Mouse (Mus musculus): ENCODE data around the gene Hoxa9. TPM values are rescaled to one million over a fixed set of nuclear protein-coding genes. Genes with fewer than 3 reads are reported as not detected.

The Hoxa9 gene
- polyA plus RNA-seq, 2 experiments = 39.0 to 107 TPM

DNA sequence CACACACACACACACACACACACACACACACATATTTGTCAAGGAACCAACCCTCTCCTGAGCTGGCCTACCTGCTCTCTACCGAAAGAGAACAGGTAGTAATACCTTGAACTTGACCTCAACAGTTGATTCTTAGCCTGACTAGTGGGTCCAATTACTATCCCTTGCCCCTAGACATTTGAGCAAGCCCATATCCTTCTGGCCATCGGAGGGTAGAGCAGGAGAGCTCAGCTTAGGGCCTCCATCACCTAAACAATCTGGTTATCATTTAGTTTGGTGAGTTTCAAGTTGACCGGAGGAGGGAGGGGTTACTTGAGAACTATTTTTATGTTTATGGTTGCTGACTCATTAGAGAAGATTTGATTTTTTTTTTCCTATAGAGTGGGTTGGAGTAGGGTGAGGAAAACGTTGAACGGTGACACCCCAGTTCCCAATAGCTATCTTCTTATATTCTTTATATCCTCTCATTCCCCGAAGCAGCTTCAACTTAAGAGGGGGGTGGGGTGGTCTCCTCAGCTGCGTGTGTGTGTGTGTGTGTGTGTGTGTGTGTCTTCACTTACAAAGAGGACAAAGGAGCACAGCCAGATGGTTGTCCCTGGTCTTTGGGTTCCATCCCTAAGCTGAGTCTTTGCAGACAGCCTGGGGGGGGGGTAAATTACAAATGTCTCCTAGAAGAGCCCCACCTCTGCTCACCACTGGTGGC lies 20.4 kb upstream of the Hoxa9 start:
- no peak for ATAC-seq (ENCODE audit: low FRiP score, low read depth)
- Histone ChIP-seq H3K36me3 (ENCODE audit: control insufficient read depth, insufficient read depth, low read length) (peaks cover 41% of the 10 kb centered on the region), H3K27ac (replicated peaks; ENCODE audit: low read depth, low read length) (peak overlapping the region; percentile 96), H3K4me3 (replicated peaks; ENCODE audit: low read length) (peak overlapping the region; percentile 76), H3K4me1 (ENCODE audit: control insufficient read depth, insufficient read depth, low read length) (peaks cover 24% of the 10 kb centered on the region), H3K4me2 (replicated peaks; ENCODE audit: low read depth, low read length, severe bottlenecking) (peak overlapping the region; percentile 96), H3K9me3 (ENCODE audit: control insufficient read depth, low read length) (no peaks in the 10 kb centered on the region), H3K9ac (ENCODE audit: low read depth, low read length, severe bottlenecking) (peak overlapping the region; percentile 92), H3K27me3 (ENCODE audit: control insufficient read depth, insufficient read depth, low read length) (peaks cover 4% of the 10 kb centered on the region; the same call in 1 of the 2 replicates)
- WGBS = 8% methylated on average over 7 of the region's 7 CpGs
- TF ChIP-seq POLR2A (IDR thresholded peaks at IDR 0.05; ENCODE audit: borderline replicate concordance, extremely low read depth, insufficient read depth, insufficient read length) = no peak
- DNase-seq (ENCODE audit: low spot score) = no peak

DNA sequence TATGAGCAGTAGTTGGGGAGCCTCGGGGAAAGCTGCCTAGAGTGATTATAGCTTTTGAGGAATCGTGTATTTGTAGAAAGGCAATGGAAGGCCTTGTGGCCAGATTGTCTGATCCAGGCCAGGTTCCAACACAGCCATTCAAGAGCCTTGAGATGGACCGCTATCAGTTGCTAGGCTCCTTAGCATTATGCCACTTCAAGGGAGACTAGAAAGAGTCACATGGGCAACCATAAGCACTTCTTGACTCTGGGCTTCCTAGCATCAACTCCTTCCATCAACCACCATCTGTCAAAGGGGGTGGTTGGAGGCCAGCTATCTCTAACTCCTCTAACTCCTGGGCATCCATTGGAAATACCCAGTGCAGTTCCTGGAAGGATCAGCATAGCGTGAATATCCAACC lies 18.9 kb upstream of the Hoxa9 start:
- DNase-seq (ENCODE audit: low spot score) = no peak
- Histone ChIP-seq H3K36me3 (ENCODE audit: control insufficient read depth, insufficient read depth, low read length) (peaks cover 39% of the 10 kb centered on the region), H3K4me1 (ENCODE audit: control insufficient read depth, insufficient read depth, low read length) (peaks cover 24% of the 10 kb centered on the region), H3K27ac (replicated peaks; ENCODE audit: low read depth, low read length) (peak overlapping the region; percentile 95), H3K9ac (ENCODE audit: low read depth, low read length, severe bottlenecking) (peak overlapping the region; percentile 98), H3K27me3 (ENCODE audit: control insufficient read depth, insufficient read depth, low read length) (no peaks in the 10 kb centered on the region), H3K9me3 (ENCODE audit: control insufficient read depth, low read length) (no peaks in the 10 kb centered on the region), H3K4me3 (replicated peaks; ENCODE audit: low read length) (peak overlapping the region; percentile 90), H3K4me2 (replicated peaks; ENCODE audit: low read depth, low read length, severe bottlenecking) (peak overlapping the region; percentile 96)
- ATAC-seq (ENCODE audit: low FRiP score, low read depth) = no peak
- 0 out of 2 replicates have a peak, but pooled peaks have one; percentile 5 for TF ChIP-seq POLR2A (IDR thresholded peaks at IDR 0.05; ENCODE audit: borderline replicate concordance, extremely low read depth, insufficient read depth, insufficient read length)
- 13% methylated on average over 4 of the region's 4 CpGs for WGBS

DNA sequence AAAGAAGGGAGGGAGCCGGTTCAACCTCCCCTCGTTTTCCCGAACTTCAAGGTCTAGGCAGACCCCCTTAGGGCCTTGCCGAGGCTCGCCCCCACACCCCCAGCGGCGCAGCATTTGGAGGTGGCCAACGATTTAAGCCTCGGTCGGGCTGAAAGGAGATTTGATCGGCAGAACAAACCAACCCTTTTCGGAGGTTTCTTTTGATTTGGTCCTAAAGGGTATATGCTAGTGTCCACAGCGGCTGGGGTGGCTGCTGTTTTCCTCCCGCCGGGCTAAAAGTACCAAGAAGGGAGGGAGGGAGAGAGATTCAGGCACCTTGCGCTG lies 18.5 kb upstream of the Hoxa9 start:
- Histone ChIP-seq H3K4me2 (replicated peaks; ENCODE audit: low read depth, low read length, severe bottlenecking) (peak overlapping the region; percentile 96), H3K4me3 (replicated peaks; ENCODE audit: low read length) (peak overlapping the region; percentile 90), H3K4me1 (ENCODE audit: control insufficient read depth, insufficient read depth, low read length) (peaks cover 24% of the 10 kb centered on the region), H3K27ac (replicated peaks; ENCODE audit: low read depth, low read length) (peak overlapping the region; percentile 95), H3K27me3 (ENCODE audit: control insufficient read depth, insufficient read depth, low read length) (no peaks in the 10 kb centered on the region), H3K9me3 (ENCODE audit: control insufficient read depth, low read length) (no peaks in the 10 kb centered on the region), H3K9ac (ENCODE audit: low read depth, low read length, severe bottlenecking) (peak overlapping the region; percentile 98), H3K36me3 (ENCODE audit: control insufficient read depth, insufficient read depth, low read length) (peaks cover 39% of the 10 kb centered on the region)
- ATAC-seq (ENCODE audit: low FRiP score, low read depth) (no peak), DNase-seq (ENCODE audit: low spot score) (no peak)
- no peak for TF ChIP-seq POLR2A (IDR thresholded peaks at IDR 0.05; ENCODE audit: borderline replicate concordance, extremely low read depth, insufficient read depth, insufficient read length)
- 5% methylated on average over 16 of the region's 16 CpGs for WGBS

DNA sequence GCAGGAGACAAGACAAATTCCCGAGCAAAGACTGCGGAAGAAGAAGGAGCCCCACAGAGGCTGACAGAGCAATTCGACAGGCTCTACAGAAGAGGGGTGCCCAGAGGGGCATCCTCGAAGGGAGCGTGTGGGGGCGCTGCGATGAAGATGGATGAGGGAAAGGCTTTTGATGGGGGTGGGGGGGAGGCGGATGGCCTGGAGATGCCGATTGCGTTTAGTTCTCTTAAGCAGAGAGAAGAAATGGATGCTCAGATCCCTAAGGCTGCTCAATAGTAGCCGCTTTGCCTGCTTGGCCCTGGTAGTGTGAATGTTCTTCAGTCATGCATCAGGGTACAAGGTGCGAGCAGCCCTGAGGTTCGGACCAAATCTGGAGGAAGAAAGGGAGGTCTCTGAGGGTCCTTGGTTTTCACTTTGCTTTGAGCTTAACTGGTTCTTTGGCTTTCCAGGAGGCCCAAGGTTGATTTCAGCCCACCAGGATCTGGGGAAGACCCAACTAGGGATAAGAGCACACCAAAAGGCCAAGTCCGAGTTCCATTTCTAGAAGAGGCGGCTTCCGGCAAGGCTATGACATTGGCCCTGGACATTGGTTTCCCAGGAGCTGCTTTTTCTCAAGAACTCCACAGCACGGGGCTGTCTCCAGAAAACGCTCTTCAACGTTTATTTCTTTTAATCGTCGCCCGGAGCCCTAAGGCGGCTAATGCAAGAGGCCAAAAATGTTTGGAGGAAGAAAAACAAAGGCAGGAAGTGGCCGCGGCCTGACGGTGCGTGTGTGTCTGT lies 17.9 kb upstream of the Hoxa9 start:
- Histone ChIP-seq H3K4me3 (replicated peaks; ENCODE audit: low read length) (peak overlapping the region; percentile 90), H3K4me2 (replicated peaks; ENCODE audit: low read depth, low read length, severe bottlenecking) (peak overlapping the region; percentile 96), H3K27ac (replicated peaks; ENCODE audit: low read depth, low read length) (peak overlapping the region; percentile 95), H3K36me3 (ENCODE audit: control insufficient read depth, insufficient read depth, low read length) (peaks cover 38% of the 10 kb centered on the region), H3K4me1 (ENCODE audit: control insufficient read depth, insufficient read depth, low read length) (peaks cover 27% of the 10 kb centered on the region), H3K9ac (ENCODE audit: low read depth, low read length, severe bottlenecking) (peak overlapping the region; percentile 98), H3K27me3 (ENCODE audit: control insufficient read depth, insufficient read depth, low read length) (no peaks in the 10 kb centered on the region), H3K9me3 (ENCODE audit: control insufficient read depth, low read length) (no peaks in the 10 kb centered on the region)
- DNase-seq (ENCODE audit: low spot score) (no peak), ATAC-seq (ENCODE audit: low FRiP score, low read depth) (no peak)
- WGBS = 3% methylated on average over 27 of the region's 27 CpGs
- no peak for TF ChIP-seq POLR2A (IDR thresholded peaks at IDR 0.05; ENCODE audit: borderline replicate concordance, extremely low read depth, insufficient read depth, insufficient read length)

DNA sequence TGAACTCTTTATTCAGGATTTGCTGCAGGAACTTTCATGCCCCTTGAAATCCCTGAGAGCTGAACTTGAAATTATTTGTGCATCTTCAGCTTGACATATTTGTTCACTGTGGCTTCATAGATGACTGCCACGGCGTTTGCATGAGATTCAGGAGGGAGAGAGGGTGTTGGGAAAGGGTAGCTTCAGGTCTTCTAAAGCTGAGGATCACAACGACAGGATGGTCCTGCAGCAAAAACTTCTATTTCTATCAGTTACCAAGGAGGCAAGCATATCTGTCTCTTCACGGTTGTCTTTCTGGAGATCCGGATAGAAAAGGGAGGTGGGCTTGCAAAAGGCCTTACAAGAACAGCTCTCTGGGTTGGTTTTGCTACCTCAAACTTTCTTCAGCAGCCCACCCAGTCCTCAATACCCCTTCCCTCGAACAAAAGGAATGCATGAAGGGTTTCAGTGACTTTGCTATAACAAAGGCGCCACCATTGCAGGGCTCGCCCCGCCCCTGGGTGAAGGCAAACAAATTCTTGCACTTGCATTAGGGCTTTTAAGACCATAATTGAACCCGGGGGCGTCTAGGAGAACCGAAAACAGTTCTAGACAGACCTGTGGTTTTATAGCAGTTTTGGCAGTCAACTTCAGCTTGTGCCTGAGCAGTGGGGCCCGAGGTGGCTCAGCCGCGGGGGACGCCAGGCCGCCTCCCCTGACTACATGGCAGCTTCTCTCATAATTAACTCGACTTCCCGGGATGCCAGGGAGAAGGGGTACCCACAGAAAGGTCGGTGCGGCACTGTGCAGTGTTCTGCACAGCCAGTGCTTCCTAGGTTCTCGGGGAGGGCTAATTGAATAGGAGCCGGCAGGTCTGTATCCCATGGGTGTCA lies 17.1 kb upstream of the Hoxa9 start:
- H3K27ac ChIP-seq (replicated peaks; ENCODE audit: low read depth, low read length) = peak overlapping the region; percentile 95
- TF ChIP-seq POLR2A (IDR thresholded peaks at IDR 0.05; ENCODE audit: borderline replicate concordance, extremely low read depth, insufficient read depth, insufficient read length) = no peak

More for the DNA sequence above, 17.1 kb upstream of the Hoxa9 start:
- no peak for ATAC-seq (ENCODE audit: low FRiP score, low read depth)
- H3K4me2 ChIP-seq (replicated peaks; ENCODE audit: low read depth, low read length, severe bottlenecking) = peak overlapping the region; percentile 96
- H3K27me3 ChIP-seq (ENCODE audit: control insufficient read depth, insufficient read depth, low read length) = no peaks in the 10 kb centered on the region
- peak overlapping the region; percentile 98 for H3K9ac ChIP-seq (ENCODE audit: low read depth, low read length, severe bottlenecking)
- DNase-seq (ENCODE audit: low spot score) = no peak
- no peaks in the 10 kb centered on the region for H3K9me3 ChIP-seq (ENCODE audit: control insufficient read depth, low read length)
- peaks cover 33% of the 10 kb centered on the region for H3K36me3 ChIP-seq (ENCODE audit: control insufficient read depth, insufficient read depth, low read length)
- peak overlapping the region; percentile 90 for H3K4me3 ChIP-seq (replicated peaks; ENCODE audit: low read length)
- peaks cover 35% of the 10 kb centered on the region for H3K4me1 ChIP-seq (ENCODE audit: control insufficient read depth, insufficient read depth, low read length)
- 3% methylated on average over 23 of the region's 23 CpGs for WGBS
